Mouse (Mus musculus) neural tube, embryonic 15.5 days (tissue): Measurements from ENCODE around the gene Xxylt1. TPM values are rescaled to one million over a fixed set of nuclear protein-coding genes. Genes with fewer than 3 reads are reported as not detected.
"Not testable (repeated sequence)": the region's sequence is repeated elsewhere in the genome, so short reads cannot be mapped to it uniquely, and the experiment has no call there.

Source experiments
- ATAC-seq: fragments of 200-750 bp; cut with Nextera tagmentation; 2 replicates; pipeline ENCODE4 v1.8.0; 2017; ENCODE audit warnings: mild to moderate bottlenecking, moderate TSS enrichment, moderate library complexity; ENCODE audit not compliant: low FRiP score
- H3K27ac ChIP-seq: fragments of 300-500 bp; sonication (generic); replicated peaks from 2 replicates; pipeline ENCODE4 v1.5.1; 2015; ENCODE audit warnings: mild to moderate bottlenecking, inconsistent platforms
- H3K27me3 ChIP-seq: fragments of 300-500 bp; sonication (generic); replicated peaks from 2 replicates; pipeline ENCODE4 v1.6.1; 2015; ENCODE audit warnings: inconsistent platforms
- H3K36me3 ChIP-seq: fragments of 300-500 bp; sonication (generic); 2 replicates; pipeline ENCODE4 v1.6.1; 2015; ENCODE audit warnings: inconsistent platforms
- H3K4me1 ChIP-seq: fragments of 300-500 bp; sonication (generic); 2 replicates; pipeline ENCODE4 v1.6.1; 2015; ENCODE audit warnings: inconsistent platforms
- H3K4me2 ChIP-seq: fragments of 300-500 bp; sonication (generic); 2 replicates; pipeline ENCODE4 v1.6.1; 2015; ENCODE audit warnings: inconsistent platforms, mild to moderate bottlenecking, moderate library complexity
- H3K4me3 ChIP-seq: fragments of 300-500 bp; sonication (generic); replicated peaks from 2 replicates; pipeline ENCODE4 v1.5.1; 2015; ENCODE audit warnings: mild to moderate bottlenecking, inconsistent platforms
- H3K9ac ChIP-seq: fragments of 300-500 bp; sonication (generic); replicated peaks from 2 replicates; pipeline ENCODE4 v1.6.1; 2015; ENCODE audit warnings: mild to moderate bottlenecking, inconsistent platforms
- H3K9me3 ChIP-seq: fragments of 300-500 bp; sonication (generic); replicated peaks from 2 replicates; pipeline ENCODE4 v1.6.1; 2016; ENCODE audit warnings: inconsistent platforms
- WGBS: fragments of 180-500 bp; shearing (Covaris S2); methylation state at CpG from one replicate; pipeline ENCODE4 v1.1.7; 2015; ENCODE audit warnings: mixed read lengths; 5-methylcytosine and 5-hydroxymethylcytosine counted together
- polyA plus RNA-seq: library from polyadenylated mRNA; unstranded; fragments of >200 nt; fragmentation: Nextera tagmentation; extraction: Ambion mirVana; gene quantifications from 2 replicates; pipeline ENCODE4 v1.2.1, GENCODE M21; 2015

Xxylt1 gene
- polyA plus RNA-seq, 1 experiment from 2014 or later = 16.3 TPM

DNA sequence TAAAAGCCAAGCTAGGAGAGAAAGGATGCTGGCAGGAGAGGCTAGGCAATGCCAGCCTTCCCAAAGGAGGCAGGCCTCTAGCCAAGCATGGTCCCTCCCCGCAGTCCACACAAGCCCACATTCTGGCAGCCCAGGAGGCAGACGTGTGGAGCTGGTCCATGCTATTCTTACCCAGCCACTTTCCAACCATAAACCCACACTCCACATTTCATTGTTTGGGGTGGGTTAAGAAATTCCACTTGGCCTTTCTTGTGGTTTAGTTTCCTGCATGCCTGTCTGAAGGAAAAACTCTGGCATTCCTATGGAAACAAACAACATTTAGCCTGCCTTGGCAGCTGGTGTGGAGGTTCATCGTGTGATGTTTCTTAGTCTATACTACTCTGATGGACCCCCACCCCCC, 61.7 kb downstream of the Xxylt1 start:
- no peak overlapping the region for H3K4me2 ChIP-seq
- H3K9me3 ChIP-seq = no peaks in the 10 kb centered on the region
- no peak overlapping the region for H3K9ac ChIP-seq
- no peaks in the 10 kb centered on the region for H3K27me3 ChIP-seq
- no peaks in the 10 kb centered on the region for H3K36me3 ChIP-seq
- ATAC-seq = no peak
- 73% methylated on average over 3 of the region's 3 CpGs for WGBS
- H3K4me1 ChIP-seq = peaks cover 11% of the 10 kb centered on the region; the same call in 1 of the 2 replicates
- H3K27ac ChIP-seq = no peak overlapping the region
- H3K4me3 ChIP-seq = no peak overlapping the region

DNA sequence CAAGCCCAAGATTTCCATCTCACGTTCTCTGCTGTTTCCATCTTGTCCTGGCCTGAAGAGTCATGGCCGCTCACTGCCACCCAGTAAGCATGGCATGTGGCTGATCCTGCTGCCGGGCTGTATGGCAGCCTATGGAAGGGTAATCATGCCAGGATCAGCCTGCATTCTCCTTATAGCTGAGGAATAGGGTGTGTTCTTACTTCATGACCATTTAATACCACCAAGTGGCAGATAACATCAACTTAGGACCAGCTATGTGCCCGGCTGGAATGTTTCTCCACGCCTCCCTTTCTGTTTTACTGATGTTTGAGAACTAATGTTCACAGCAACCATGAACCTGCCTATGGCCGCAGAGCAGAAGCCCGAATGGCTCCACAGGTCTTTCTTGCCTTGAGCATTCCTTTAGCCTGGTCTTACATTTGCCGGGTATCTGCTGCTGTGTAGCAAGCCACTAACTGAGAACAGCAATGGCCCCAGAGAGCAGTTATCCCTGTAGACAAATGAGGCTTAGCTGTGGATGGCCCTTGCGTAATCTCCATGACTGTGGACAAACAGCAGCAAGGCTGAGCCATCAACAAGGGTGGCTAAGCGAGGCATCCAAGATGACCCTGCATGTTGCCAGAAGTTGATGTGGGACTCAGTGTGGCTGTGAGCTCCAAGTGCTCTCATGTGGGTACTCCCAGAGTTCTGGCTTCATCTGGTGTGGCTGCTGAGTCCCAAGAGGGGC, 63.4 kb downstream of the Xxylt1 start:
- H3K9me3 ChIP-seq = no peaks in the 10 kb centered on the region
- H3K4me1 ChIP-seq = peaks cover 11% of the 10 kb centered on the region; the same call in 1 of the 2 replicates
- no peak overlapping the region for H3K9ac ChIP-seq
- H3K27ac ChIP-seq = no peak overlapping the region
- H3K36me3 ChIP-seq = no peaks in the 10 kb centered on the region
- H3K27me3 ChIP-seq = no peaks in the 10 kb centered on the region
- 92% methylated on average over 10 of the region's 10 CpGs for WGBS
- H3K4me2 ChIP-seq = no peak overlapping the region
- H3K4me3 ChIP-seq = no peak overlapping the region
- no peak for ATAC-seq

DNA sequence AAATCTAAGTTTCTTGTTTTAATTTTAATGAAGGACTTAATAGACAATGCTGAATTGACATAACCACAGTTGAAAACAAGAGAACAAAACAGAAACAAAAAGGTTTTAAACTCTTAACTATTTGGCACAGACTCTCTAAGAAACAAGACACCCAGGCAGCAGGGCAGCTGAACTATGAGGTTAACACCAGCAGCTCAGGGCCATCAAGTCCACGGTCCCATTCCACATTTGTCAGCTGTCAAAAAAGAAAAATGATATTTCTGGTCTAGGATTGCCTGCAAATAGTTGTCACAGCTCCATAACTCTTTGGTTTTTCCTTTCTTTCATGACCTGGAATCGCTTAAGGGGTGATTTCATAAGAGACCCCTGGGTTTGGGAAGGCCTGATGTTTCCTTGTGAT, 64.6 kb downstream of the Xxylt1 start:
- Histone ChIP-seq H3K27me3 (no peaks in the 10 kb centered on the region), H3K4me3 (no peak overlapping the region), H3K4me2 (no peak overlapping the region), H3K4me1 (peaks cover 6% of the 10 kb centered on the region; the same call in 1 of the 2 replicates), H3K27ac (no peak overlapping the region), H3K36me3 (no peaks in the 10 kb centered on the region), H3K9me3 (no peaks in the 10 kb centered on the region), H3K9ac (no peak overlapping the region)
- 75% methylated on average over 2 of the region's 2 CpGs for WGBS
- no peak for ATAC-seq

DNA sequence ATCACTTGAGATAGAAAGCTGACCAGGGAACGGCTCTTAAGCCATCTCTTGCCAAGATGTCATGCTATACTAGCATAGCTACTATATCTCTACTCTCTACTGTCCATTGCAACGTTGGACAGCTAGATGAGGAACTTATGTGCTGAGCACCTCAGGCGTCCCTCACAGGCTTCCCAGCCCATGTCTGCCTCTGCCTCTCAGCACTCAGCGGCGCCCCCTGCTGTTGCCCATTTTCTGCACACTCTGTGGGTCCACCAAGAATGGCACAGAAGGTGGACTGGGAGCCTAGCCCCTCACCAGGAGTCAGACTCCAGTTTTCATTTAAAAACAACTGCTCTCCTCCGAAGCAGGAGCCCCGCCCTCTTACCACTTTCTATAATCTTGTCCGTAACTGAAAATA, 65.1 kb downstream of the Xxylt1 start:
- Histone ChIP-seq H3K9ac (no peak overlapping the region), H3K4me3 (no peak overlapping the region), H3K27ac (no peak overlapping the region), H3K36me3 (no peaks in the 10 kb centered on the region), H3K4me1 (0 out of 2 replicates have a peak, but pooled peaks cover 6% of the 10 kb centered on the region), H3K4me2 (no peak overlapping the region), H3K27me3 (no peaks in the 10 kb centered on the region), H3K9me3 (no peaks in the 10 kb centered on the region)
- ATAC-seq = no peak
- 79% methylated on average over 8 of the region's 8 CpGs for WGBS

DNA sequence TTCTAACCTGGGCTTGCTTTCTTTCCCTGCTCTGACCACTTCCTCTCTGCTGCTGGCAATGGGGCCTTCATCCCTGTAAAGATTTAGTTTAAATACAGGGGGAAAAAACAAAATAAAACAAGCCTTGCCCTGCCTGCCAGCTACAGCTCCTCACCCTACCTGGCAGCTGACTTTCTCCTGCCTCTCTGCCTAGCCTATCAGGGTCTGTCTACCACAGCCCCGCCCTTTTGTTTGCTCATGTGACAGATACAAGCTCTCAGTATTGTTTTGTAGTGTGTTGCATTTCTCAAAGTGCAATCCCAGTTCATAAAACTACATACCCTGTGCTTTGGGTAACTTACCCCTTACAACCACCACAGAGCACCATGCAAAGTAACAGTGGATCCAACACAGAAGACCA, 66.0 kb downstream of the Xxylt1 start:
- 94% methylated on average over 1 of the region's 1 CpGs for WGBS
- Histone ChIP-seq H3K27me3 (no peaks in the 10 kb centered on the region), H3K36me3 (no peaks in the 10 kb centered on the region), H3K4me2 (no peak overlapping the region), H3K9ac (no peak overlapping the region), H3K27ac (no peak overlapping the region), H3K4me3 (no peak overlapping the region), H3K4me1 (0 out of 2 replicates have a peak, but pooled peaks cover 2% of the 10 kb centered on the region), H3K9me3 (no peaks in the 10 kb centered on the region)
- ATAC-seq = no peak

DNA sequence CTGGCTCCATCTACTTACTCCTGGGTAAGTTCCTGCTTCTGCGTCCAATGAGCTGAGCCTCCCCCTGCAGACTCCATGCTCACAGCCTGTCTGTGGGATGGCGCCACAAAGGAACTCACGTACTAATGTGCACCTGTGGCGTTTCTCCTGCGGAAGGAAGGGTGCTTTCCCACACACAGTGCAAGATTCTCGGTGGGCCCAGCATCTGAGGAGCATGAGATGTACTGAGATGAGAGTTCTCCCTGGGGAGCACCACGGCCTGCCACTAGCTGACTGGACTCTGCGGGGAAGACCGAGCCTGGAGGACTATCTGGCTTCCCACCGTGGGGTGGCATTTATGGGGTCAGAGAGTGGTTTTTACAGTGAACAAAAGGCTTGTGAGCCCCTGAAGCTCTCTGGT, 69.0 kb downstream of the Xxylt1 start:
- Histone ChIP-seq H3K4me3 (no peak overlapping the region), H3K4me2 (no peak overlapping the region), H3K9me3 (no peaks in the 10 kb centered on the region), H3K27me3 (no peaks in the 10 kb centered on the region), H3K4me1 (peaks cover 3% of the 10 kb centered on the region; the same call in 1 of the 2 replicates), H3K36me3 (no peaks in the 10 kb centered on the region), H3K27ac (no peak overlapping the region), H3K9ac (no peak overlapping the region)
- ATAC-seq = no peak
- WGBS = 88% methylated on average over 10 of the region's 10 CpGs

DNA sequence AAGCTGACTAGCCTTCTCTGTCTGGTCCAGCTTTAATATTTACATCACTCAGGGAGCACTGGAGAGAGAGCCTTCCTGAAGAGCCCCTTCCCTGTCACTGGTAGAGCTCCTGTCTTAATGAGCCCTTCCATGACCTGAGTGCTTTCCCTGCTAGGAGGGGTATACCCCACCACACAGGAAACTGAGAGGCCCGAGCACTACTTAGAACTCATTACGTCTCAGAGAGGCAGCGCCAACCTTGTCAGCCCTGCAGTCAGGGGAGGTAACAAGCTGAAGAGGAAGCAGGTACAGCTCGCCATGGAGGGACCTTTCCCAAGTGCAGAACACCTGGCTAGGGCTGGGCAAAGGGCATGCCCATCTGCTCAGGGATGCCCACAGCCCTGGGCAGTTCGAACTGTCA, 70.8 kb downstream of the Xxylt1 start:
- Histone ChIP-seq H3K4me2 (no peak overlapping the region), H3K9me3 (no peaks in the 10 kb centered on the region), H3K4me3 (no peak overlapping the region), H3K27ac (no peak overlapping the region), H3K4me1 (peaks cover 5% of the 10 kb centered on the region), H3K36me3 (no peaks in the 10 kb centered on the region), H3K27me3 (no peaks in the 10 kb centered on the region), H3K9ac (no peak overlapping the region)
- ATAC-seq = no peak
- 90% methylated on average over 5 of the region's 5 CpGs for WGBS

DNA sequence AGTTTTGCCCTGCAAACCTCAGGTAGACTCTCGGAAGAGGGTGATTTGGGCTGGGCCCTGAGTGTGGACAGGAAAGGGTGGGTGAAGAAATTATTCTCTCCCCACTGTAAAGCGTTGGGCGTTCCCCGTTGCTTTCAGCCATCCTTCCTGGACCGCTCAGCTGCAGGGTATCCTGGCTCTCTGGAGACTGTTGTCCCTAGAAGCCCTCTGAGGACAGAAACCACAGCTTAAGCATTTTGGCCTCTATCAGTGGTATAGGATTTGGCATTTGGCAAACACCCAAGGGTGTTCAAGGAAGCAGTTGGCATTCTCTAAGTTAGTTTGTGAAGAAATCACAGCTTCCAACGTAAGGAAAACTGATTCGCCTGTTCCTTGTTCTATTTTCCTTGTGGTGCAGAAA, 72.9 kb downstream of the Xxylt1 start:
- no peak for ATAC-seq
- H3K36me3 ChIP-seq = no peaks in the 10 kb centered on the region
- peaks cover 26% of the 10 kb centered on the region for H3K4me1 ChIP-seq
- H3K9me3 ChIP-seq = no peaks in the 10 kb centered on the region
- H3K27me3 ChIP-seq = no peaks in the 10 kb centered on the region
- H3K27ac ChIP-seq = no peak overlapping the region
- WGBS = 77% methylated on average over 7 of the region's 7 CpGs
- no peak overlapping the region for H3K9ac ChIP-seq
- no peak overlapping the region for H3K4me3 ChIP-seq
- no peak overlapping the region for H3K4me2 ChIP-seq

DNA sequence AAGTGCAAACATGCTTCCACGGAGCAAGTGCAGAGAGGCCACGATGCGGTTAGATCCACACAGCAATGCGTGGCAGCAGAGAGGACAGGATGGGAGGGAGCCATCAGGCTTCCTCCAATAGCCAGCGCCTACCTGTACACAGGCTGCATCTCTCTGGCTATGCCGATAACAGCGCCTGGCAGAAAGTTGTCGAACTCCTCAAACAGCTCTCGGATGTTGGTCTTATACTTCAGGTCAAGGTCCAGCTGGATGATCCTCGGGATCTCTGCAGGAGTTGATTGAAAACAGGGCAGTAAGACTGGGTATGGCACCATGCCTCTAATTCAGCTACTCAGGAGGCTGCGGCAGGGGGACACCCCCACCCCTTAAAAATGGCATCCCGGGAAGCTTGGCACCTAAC, 73.7 kb downstream of the Xxylt1 start:
- peaks cover 34% of the 10 kb centered on the region for H3K4me1 ChIP-seq
- no peak overlapping the region for H3K9ac ChIP-seq
- H3K27ac ChIP-seq = no peak overlapping the region
- WGBS = 92% methylated on average over 12 of the region's 12 CpGs
- no peak overlapping the region for H3K4me2 ChIP-seq
- no peaks in the 10 kb centered on the region for H3K9me3 ChIP-seq
- no peak for ATAC-seq
- no peaks in the 10 kb centered on the region for H3K36me3 ChIP-seq
- no peak overlapping the region for H3K4me3 ChIP-seq
- no peaks in the 10 kb centered on the region for H3K27me3 ChIP-seq

DNA sequence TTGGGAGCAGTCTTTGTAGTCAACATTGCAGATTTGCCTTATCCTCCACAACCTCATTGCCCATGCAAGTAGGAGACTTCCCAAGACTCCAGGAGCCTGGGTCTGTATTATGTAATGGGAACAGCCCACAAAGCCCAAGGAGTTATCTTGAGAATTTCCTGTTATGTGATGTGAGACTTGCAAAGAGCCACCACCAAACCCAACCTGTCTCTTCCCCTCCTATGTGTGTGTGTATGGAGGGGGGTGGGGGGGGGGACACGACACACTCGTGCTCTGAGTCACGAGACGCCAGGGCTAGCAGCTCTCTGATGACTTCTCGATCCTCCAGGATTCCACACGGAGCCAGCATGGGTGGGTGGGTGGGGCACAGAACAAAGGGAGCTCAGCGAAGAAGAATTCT, 75.5 kb downstream of the Xxylt1 start:
- H3K4me2 ChIP-seq = no peak overlapping the region
- WGBS = 51% methylated on average over 7 of the region's 7 CpGs

DNA sequence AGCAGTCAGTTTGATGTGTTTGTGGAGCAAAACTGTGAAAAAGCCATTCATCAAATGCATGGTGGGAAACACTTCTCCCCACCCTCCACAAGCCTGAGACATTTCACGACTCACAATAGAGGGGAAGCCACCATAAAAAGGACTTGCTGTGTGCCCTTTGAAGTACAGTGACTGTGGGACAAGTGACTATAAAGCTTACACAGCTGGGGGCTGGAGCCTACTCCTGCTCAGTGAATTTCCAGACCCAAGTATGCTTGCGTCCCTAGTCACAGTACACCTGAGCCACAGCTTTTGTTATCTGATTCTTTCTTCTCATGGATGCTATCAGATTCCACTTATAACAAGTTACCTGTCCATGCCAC, 76.9 kb downstream of the Xxylt1 start:
- peaks cover 41% of the 10 kb centered on the region for H3K4me1 ChIP-seq
- 0 out of 2 replicates have a peak, but pooled peaks have one; percentile 11 for ATAC-seq
- WGBS = 14% methylated on average over 2 of the region's 2 CpGs
- H3K9me3 ChIP-seq = no peaks in the 10 kb centered on the region
- H3K4me3 ChIP-seq = no peak overlapping the region
- H3K36me3 ChIP-seq = no peaks in the 10 kb centered on the region
- no peak overlapping the region for H3K4me2 ChIP-seq
- H3K27ac ChIP-seq = peak overlapping the region; percentile 52
- no peak overlapping the region for H3K9ac ChIP-seq
- H3K27me3 ChIP-seq = no peaks in the 10 kb centered on the region

More for the DNA sequence above, 75.5 kb downstream of the Xxylt1 start:
- Histone ChIP-seq H3K9ac (no peak overlapping the region), H3K4me3 (no peak overlapping the region), H3K36me3 (no peaks in the 10 kb centered on the region), H3K4me1 (peaks cover 41% of the 10 kb centered on the region), H3K27ac (no peak overlapping the region), H3K9me3 (no peaks in the 10 kb centered on the region), H3K27me3 (no peaks in the 10 kb centered on the region)
- no peak for ATAC-seq

DNA sequence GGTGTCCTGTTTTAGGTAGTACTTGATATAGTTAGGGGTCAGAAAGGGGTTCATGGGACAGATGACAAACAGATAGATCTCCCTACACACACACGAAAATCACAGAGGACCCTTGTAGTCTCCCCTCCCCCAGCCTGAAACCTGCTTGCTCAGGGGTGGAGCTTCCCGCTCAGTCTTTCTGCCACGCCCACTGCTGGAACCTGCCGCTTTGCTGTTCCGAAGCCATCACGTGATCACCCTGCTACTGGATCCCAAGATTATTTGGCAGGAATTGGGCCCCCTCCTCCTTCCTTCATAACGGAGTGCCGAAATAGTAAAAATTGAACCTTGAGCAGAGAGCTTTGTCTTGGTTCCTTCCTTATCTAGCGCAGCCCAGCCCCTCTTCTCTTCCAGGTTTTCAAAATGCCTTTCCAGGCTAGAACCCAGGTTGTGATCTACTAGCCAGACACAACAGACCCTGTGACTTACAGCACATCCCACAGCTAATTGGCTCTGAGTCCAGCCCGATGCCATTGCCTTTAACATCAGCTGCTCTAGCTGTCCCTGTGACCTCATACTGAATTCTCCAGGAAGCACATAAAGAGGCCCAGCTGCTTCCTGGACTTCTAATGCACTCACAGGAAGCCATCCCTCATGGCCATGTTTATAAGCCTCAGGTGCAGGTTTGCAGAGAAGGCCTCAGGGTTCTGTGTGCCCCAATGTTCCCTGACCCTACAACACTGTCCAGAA, 77.5 kb downstream of the Xxylt1 start:
- peak; percentile 40; the same call in 1 of the 2 replicates for ATAC-seq
- Histone ChIP-seq H3K27ac (peak overlapping the region; percentile 52), H3K4me2 (peak overlapping the region; percentile 33), H3K4me1 (peaks cover 39% of the 10 kb centered on the region)
- not testable (repeated sequence) for H3K9ac ChIP-seq, H3K27me3 ChIP-seq, H3K4me3 ChIP-seq, H3K36me3 ChIP-seq, H3K9me3 ChIP-seq
- 9% methylated on average over 10 of the region's 10 CpGs for WGBS
